Mouse (Mus musculus) limb, embryonic 15.5 days (tissue): ENCODE results near the gene Zfp574. TPM values are rescaled to one million over a fixed set of nuclear protein-coding genes. Genes with fewer than 3 reads are reported as not detected.

ENCODE experiments used
- ATAC-seq: fragments of 200-750 bp; cut with Nextera tagmentation; 2 replicates; pipeline ENCODE4 v1.8.0; 2017; ENCODE audit warnings: low read depth, moderate TSS enrichment; ENCODE audit not compliant: insufficient number of reproducible peaks, low FRiP score, low TSS enrichment
- H3K27ac ChIP-seq: fragments of 300-500 bp; sonication (generic); 2 replicates; pipeline ENCODE4 v1.5.1; 2015; ENCODE audit warnings: moderate library complexity, mild to moderate bottlenecking, inconsistent platforms
- H3K27me3 ChIP-seq: fragments of 300-500 bp; sonication (generic); 2 replicates; pipeline ENCODE4 v1.6.1; 2015; ENCODE audit warnings: inconsistent platforms
- H3K36me3 ChIP-seq: fragments of 300-500 bp; sonication (generic); 2 replicates; pipeline ENCODE4 v1.6.1; 2015; ENCODE audit warnings: inconsistent platforms
- H3K4me1 ChIP-seq: fragments of 300-500 bp; sonication (generic); 2 replicates; pipeline ENCODE4 v1.6.1; 2015; ENCODE audit warnings: inconsistent platforms
- H3K4me2 ChIP-seq: fragments of 300-500 bp; sonication (generic); 2 replicates; pipeline ENCODE4 v1.6.1; 2015; ENCODE audit warnings: mild to moderate bottlenecking, inconsistent platforms
- H3K4me3 ChIP-seq: fragments of 300-500 bp; sonication (generic); 2 replicates; pipeline ENCODE4 v1.5.1; 2015; ENCODE audit warnings: mild to moderate bottlenecking, inconsistent platforms
- H3K9ac ChIP-seq: fragments of 300-500 bp; sonication (generic); 2 replicates; pipeline ENCODE4 v1.6.1; 2015; ENCODE audit warnings: inconsistent platforms
- H3K9me3 ChIP-seq: fragments of 300-500 bp; sonication (generic); 2 replicates; pipeline ENCODE4 v1.6.1; 2016; ENCODE audit warnings: inconsistent platforms
- WGBS: fragments of 180-500 bp; shearing (Covaris S2); methylation state at CpG from one replicate; pipeline ENCODE4 v1.1.7; 2015; 5-methylcytosine and 5-hydroxymethylcytosine counted together
- polyA plus RNA-seq: library from polyadenylated mRNA; unstranded; fragments of >200 nt; fragmentation: Nextera tagmentation; extraction: Ambion mirVana; gene quantifications from 2 replicates; pipeline ENCODE4 v1.2.1, GENCODE M21; 2015

Gene Zfp574
- polyA plus RNA-seq, 1 experiment from 2014 or later: 28.8 TPM

GRCm38 (mm10) chr7:25052587-25052986 is 19.8 kb upstream of the Zfp574 start:
- 82% methylated on average over 3 of the region's 3 CpGs for WGBS
- no peak for ATAC-seq
- Histone ChIP-seq H3K9me3 (no peaks in the 10 kb centered on the region), H3K4me1 (no peaks in the 10 kb centered on the region), H3K4me3 (no peak overlapping the region), H3K9ac (no peak overlapping the region), H3K27me3 (no peaks in the 10 kb centered on the region), H3K36me3 (peaks cover 82% of the 10 kb centered on the region), H3K27ac (no peak overlapping the region), H3K4me2 (no peak overlapping the region)

DNA sequence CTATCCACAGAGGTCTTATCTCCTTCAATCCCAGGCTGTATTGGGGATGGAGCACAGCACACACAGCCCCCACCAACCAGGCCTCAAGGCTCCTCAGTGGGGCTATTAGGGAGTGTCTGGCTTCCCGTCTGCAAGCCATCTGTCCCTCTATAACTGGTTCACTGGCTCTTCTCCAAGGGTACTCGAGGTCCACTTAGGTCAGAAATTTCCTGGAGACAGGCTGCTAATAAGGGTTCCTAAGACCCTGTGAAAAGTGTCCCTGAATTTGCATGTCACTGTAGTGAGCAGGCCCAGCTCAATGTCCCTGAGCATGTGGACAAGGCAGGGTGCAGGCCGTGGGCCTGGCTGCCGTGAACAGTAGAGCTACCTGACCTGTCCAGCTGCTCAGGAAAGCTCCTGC is 15.4 kb upstream of the Zfp574 start:
- WGBS: 67% methylated on average over 4 of the region's 4 CpGs
- no peak overlapping the region for H3K9ac ChIP-seq
- no peaks in the 10 kb centered on the region for H3K4me1 ChIP-seq
- no peak overlapping the region for H3K4me2 ChIP-seq
- H3K4me3 ChIP-seq: no peak overlapping the region
- peaks cover 90% of the 10 kb centered on the region for H3K36me3 ChIP-seq
- no peak overlapping the region for H3K27ac ChIP-seq
- ATAC-seq: no peak
- no peaks in the 10 kb centered on the region for H3K27me3 ChIP-seq
- H3K9me3 ChIP-seq: no peaks in the 10 kb centered on the region

DNA sequence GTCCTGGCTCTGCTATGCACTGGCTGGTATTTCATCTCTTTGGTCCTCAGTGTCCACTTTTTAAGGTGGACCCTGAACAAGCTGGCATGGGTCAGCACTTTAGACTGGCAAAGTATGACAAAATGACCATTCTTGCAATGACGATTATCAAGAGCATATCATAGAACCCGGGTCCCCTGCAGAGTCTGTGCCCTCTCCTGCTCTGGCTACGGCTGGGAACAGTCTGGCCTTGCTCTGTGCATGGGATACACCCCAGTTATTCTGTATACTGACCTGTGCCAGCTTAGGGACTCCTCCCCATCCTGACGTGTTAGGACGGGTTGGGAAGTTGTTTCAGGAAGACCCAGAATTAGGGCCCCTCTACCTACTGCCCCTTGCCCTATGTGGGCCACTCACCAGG is 14.5 kb upstream of the Zfp574 start:
- Histone ChIP-seq H3K4me2 (no peak overlapping the region), H3K4me3 (no peak overlapping the region), H3K27me3 (no peaks in the 10 kb centered on the region), H3K4me1 (no peaks in the 10 kb centered on the region), H3K36me3 (peaks cover 93% of the 10 kb centered on the region), H3K9ac (no peak overlapping the region), H3K9me3 (no peaks in the 10 kb centered on the region), H3K27ac (no peak overlapping the region)
- WGBS: 92% methylated on average over 5 of the region's 5 CpGs
- no peak for ATAC-seq

- WGBS: 86% methylated on average over 8 of the region's 8 CpGs
- H3K27ac ChIP-seq: no peak overlapping the region
- no peaks in the 10 kb centered on the region for H3K27me3 ChIP-seq
- no peak overlapping the region for H3K9ac ChIP-seq
- H3K36me3 ChIP-seq: peaks cover 94% of the 10 kb centered on the region
- no peak overlapping the region for H3K4me3 ChIP-seq
- ATAC-seq: no peak
- H3K4me2 ChIP-seq: no peak overlapping the region
- H3K4me1 ChIP-seq: no peaks in the 10 kb centered on the region
- H3K9me3 ChIP-seq: no peaks in the 10 kb centered on the region
Observed at GRCm38 (mm10) chr7:25058394-25058793, 14.0 kb upstream of the Zfp574 start.

- WGBS: 85% methylated on average over 14 of the region's 14 CpGs
Observed at GRCm38 (mm10) chr7:25058836-25059235, 13.5 kb upstream of the Zfp574 start.

DNA sequence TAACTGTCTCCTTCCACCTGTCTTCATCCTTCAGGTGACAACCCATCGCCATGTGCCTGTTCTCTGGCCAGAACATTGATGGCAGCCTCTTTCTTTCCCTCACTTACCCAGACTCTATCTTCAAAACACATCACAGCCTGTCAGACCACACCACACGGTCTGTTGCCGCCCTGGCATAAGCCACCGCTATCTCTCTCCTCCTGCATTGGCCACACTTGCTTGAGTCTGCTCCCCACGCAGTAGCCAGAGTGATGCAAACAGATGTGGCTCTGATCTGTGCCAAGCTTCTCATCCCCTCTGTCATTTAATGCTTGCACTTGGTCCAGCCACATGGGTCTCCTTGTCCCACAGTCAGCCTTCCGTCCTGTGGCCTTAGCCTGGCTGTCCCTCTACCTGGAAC is 9.0 kb upstream of the Zfp574 start:
- H3K4me3 ChIP-seq: no peak overlapping the region
- H3K36me3 ChIP-seq: peaks cover 94% of the 10 kb centered on the region
- H3K4me2 ChIP-seq: no peak overlapping the region
- no peak overlapping the region for H3K9ac ChIP-seq
- no peaks in the 10 kb centered on the region for H3K27me3 ChIP-seq
- H3K9me3 ChIP-seq: no peaks in the 10 kb centered on the region
- no peak for ATAC-seq
- H3K4me1 ChIP-seq: peaks cover 7% of the 10 kb centered on the region; the same call in 1 of the 2 replicates
- no peak overlapping the region for H3K27ac ChIP-seq
- 86% methylated on average over 6 of the region's 6 CpGs for WGBS

More at GRCm38 (mm10) chr7:25058836-25059235, 13.5 kb upstream of the Zfp574 start:
- no peak overlapping the region for H3K27ac ChIP-seq
- no peak overlapping the region for H3K9ac ChIP-seq
- peaks cover 95% of the 10 kb centered on the region for H3K36me3 ChIP-seq
- H3K9me3 ChIP-seq: no peaks in the 10 kb centered on the region
- no peaks in the 10 kb centered on the region for H3K4me1 ChIP-seq
- no peak overlapping the region for H3K4me2 ChIP-seq
- H3K27me3 ChIP-seq: no peaks in the 10 kb centered on the region
- no peak for ATAC-seq
- H3K4me3 ChIP-seq: no peak overlapping the region

DNA sequence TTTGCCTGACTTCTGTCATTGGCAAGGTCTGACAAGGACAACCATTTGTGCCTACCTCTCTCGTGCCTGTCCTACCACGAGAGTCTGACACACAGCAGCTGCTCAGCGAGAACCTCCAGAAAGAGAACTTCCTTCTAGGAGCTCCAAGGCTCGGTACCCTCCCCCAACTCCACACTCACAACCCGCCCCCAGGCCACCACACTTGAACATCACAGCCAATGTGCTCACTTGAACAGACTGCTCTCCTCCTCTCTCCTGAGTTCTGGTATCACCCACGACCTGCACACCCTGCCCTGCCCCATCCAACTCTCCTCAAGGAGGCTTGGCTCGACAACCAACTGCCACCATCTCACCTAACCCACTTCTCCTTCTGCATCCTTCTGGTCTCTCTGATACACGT is 8.5 kb upstream of the Zfp574 start:
- H3K27me3 ChIP-seq: no peaks in the 10 kb centered on the region
- no peak for ATAC-seq
- H3K4me3 ChIP-seq: no peak overlapping the region
- H3K27ac ChIP-seq: no peak overlapping the region
- H3K4me1 ChIP-seq: peaks cover 9% of the 10 kb centered on the region; the same call in 1 of the 2 replicates
- no peaks in the 10 kb centered on the region for H3K9me3 ChIP-seq
- H3K9ac ChIP-seq: no peak overlapping the region
- H3K36me3 ChIP-seq: peaks cover 91% of the 10 kb centered on the region
- 83% methylated on average over 8 of the region's 8 CpGs for WGBS
- no peak overlapping the region for H3K4me2 ChIP-seq

GRCm38 (mm10) chr7:25067338-25067737 is 5.0 kb upstream of the Zfp574 start:
- H3K36me3 ChIP-seq: peaks cover 59% of the 10 kb centered on the region
- no peak for ATAC-seq

DNA sequence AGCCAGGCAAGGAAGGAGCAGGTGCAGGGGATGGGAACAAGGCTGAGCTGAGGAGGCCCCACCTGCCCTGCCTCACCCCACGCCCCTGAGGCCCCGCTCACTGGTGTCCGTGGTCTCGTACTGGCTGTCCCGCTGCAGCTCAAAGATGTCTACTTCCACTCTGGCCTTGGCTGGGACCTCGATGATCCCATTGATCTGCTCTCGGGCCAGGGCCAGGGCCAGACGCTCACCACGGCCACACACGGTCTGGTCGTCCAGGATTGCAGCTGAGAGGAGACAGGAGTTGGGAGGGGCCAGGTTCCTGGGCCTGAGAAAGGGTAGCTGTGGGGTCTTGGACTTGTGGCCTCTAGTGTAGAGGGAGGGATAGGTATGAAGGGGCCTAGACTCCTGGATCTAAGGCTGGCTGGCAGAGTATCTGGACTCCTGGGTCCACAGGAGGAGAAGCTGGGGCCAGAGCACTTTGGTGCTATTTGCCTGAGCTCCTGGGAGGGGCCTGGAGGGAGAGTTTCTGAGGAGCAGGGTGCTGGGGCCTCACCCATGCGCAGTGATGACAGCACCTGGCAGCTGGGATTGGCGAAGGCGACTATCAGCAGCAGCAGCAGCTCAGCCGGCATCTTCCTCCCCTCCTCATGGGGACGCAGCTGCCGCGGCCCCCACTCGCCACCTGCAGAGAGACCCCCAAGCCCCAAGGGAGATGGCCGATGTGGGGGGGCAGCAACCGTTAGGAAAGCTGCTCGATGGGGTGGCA is 4.3 kb upstream of the Zfp574 start:
- Histone ChIP-seq H3K27ac (no peak overlapping the region), H3K4me3 (no peak overlapping the region), H3K4me2 (no peak overlapping the region), H3K9ac (no peak overlapping the region), H3K9me3 (no peaks in the 10 kb centered on the region), H3K4me1 (peaks cover 40% of the 10 kb centered on the region), H3K27me3 (no peaks in the 10 kb centered on the region), H3K36me3 (peaks cover 52% of the 10 kb centered on the region)
- no peak for ATAC-seq
- 85% methylated on average over 21 of the region's 22 CpGs for WGBS

More at GRCm38 (mm10) chr7:25067338-25067737, 5.0 kb upstream of the Zfp574 start:
- no peak overlapping the region for H3K9ac ChIP-seq
- no peak overlapping the region for H3K4me2 ChIP-seq
- peaks cover 39% of the 10 kb centered on the region for H3K4me1 ChIP-seq
- no peaks in the 10 kb centered on the region for H3K27me3 ChIP-seq
- H3K4me3 ChIP-seq: no peak overlapping the region
- 61% methylated on average over 7 of the region's 7 CpGs for WGBS
- no peaks in the 10 kb centered on the region for H3K9me3 ChIP-seq
- no peak overlapping the region for H3K27ac ChIP-seq

DNA sequence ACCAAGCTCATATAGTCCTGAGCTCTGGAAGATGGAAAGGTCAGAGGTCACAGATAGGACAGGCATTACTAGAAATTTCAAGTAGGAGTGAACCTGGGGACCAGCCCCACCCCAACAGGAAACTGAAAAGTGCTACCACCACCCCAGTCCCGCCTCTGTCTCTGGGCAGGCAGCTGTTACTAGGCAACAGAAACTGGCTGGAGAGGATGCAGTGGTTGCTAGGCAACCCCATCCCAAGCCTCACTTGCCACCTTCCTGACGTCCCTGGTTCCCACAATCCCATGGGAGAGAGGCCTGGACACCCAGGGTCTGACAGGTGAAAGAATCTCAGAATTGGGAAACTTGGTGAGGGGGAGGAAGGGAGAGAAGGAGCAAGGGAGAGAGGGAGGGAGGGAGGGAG is 3.6 kb upstream of the Zfp574 start:
- peaks cover 45% of the 10 kb centered on the region for H3K36me3 ChIP-seq
- no peaks in the 10 kb centered on the region for H3K9me3 ChIP-seq
- 18% methylated on average over 2 of the region's 2 CpGs for WGBS
- H3K9ac ChIP-seq: no peak overlapping the region
- peaks cover 46% of the 10 kb centered on the region for H3K4me1 ChIP-seq
- H3K27ac ChIP-seq: no peak overlapping the region
- ATAC-seq: no peak
- no peaks in the 10 kb centered on the region for H3K27me3 ChIP-seq
- no peak overlapping the region for H3K4me2 ChIP-seq
- H3K4me3 ChIP-seq: no peak overlapping the region

- Histone ChIP-seq H3K4me2 (peak overlapping the region; percentile 82), H3K4me3 (peak overlapping the region; percentile 63), H3K36me3 (peaks cover 7% of the 10 kb centered on the region), H3K4me1 (peaks cover 62% of the 10 kb centered on the region), H3K27ac (peak overlapping the region; percentile 92), H3K9ac (peak overlapping the region; percentile 63), H3K27me3 (no peaks in the 10 kb centered on the region), H3K9me3 (no peaks in the 10 kb centered on the region)
- under 1% methylated on average over 30 of the region's 33 CpGs for WGBS
- ATAC-seq: peak; percentile 15; the same call in 1 of the 2 replicates
Observed at GRCm38 (mm10) chr7:25072716-25073390, 486 bp downstream of the Zfp574 start.

GRCm38 (mm10) chr7:25073924-25074323 is 1.6 kb downstream of the Zfp574 start:
- 67% methylated on average over 8 of the region's 8 CpGs for WGBS

More at GRCm38 (mm10) chr7:25073924-25074323, 1.6 kb downstream of the Zfp574 start:
- H3K36me3 ChIP-seq: no peaks in the 10 kb centered on the region
- no peaks in the 10 kb centered on the region for H3K27me3 ChIP-seq
- H3K4me1 ChIP-seq: peaks cover 66% of the 10 kb centered on the region
- H3K9ac ChIP-seq: no peak overlapping the region
- H3K27ac ChIP-seq: peak overlapping the region; percentile 92; the same call in 1 of the 2 replicates
- H3K4me3 ChIP-seq: no peak overlapping the region
- no peak for ATAC-seq
- no peak overlapping the region for H3K4me2 ChIP-seq
- H3K9me3 ChIP-seq: no peaks in the 10 kb centered on the region
